Mouse (Mus musculus) lung, postnatal 0 days (tissue): ENCODE data around the gene Khdc4.

Source experiments
- CTCF ChIP-seq: IDR thresholded peaks from 2 replicates; pipeline ENCODE4 v1.5.1; 2016; ENCODE audit warnings: antibody characterized with exemption, mild to moderate bottlenecking
- EP300 ChIP-seq: IDR thresholded peaks from 2 replicates; pipeline ENCODE4 v1.6.1; 2016; ENCODE audit warnings: antibody characterized with exemption, mild to moderate bottlenecking, control low read depth

DNA sequence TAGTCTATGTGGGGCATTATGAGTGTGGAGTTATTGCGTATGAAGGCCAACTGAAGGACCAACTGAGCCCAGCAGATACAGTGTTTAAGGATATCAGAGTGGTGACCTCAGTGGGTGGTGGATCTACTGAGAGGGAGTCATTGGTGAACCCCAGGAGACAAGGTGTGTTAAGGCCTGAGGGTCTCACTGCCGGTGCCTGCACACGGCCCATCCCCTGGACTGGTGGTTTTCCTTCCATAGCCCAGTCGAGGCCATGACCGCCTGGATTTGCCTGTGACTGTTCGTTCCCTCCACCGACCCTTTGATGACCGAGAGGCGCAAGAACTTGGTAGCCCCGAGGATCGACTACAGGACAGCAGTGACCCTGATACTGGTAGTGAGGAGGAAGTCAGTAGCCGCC, 39.7 kb upstream of the Khdc4 start:
- TF ChIP-seq EP300 (no peak), CTCF (no peak)
